Mouse (Mus musculus): Measurements from ENCODE around the gene Pm20d1.

GRCm38 (mm10) chr1:131861811-131862210 is 64.6 kb downstream of the Pm20d1 start:
- no peak for TF ChIP-seq CTCF (IDR thresholded peaks at IDR 0.05; ENCODE audit: borderline replicate concordance, insufficient read depth, low read length)
- TF ChIP-seq POLR2A (IDR thresholded peaks at IDR 0.05; ENCODE audit: low read depth, low read length) = no peak
